Mouse (Mus musculus) heart, embryonic 15.5 days (tissue): Measurements from ENCODE around the gene Olfr560. TPM values are rescaled to one million over a fixed set of nuclear protein-coding genes. Genes with fewer than 3 reads are reported as not detected.

ENCODE experiments used
- ATAC-seq: fragments of 200-750 bp; cut with Nextera tagmentation; replicated peaks from 2 replicates; pipeline ENCODE4 v1.8.0; 2017; ENCODE audit warnings: low read depth, moderate TSS enrichment; ENCODE audit not compliant: insufficient number of reproducible peaks, insufficient read depth, low FRiP score
- H3K27ac ChIP-seq: fragments of 300-500 bp; sonication (generic); 2 replicates; pipeline ENCODE4 v1.5.1; 2015; ENCODE audit warnings: mild to moderate bottlenecking, inconsistent platforms
- H3K27me3 ChIP-seq: fragments of 300-500 bp; sonication (generic); 2 replicates; pipeline ENCODE4 v1.6.1; 2015; ENCODE audit warnings: inconsistent platforms
- H3K36me3 ChIP-seq: fragments of 300-500 bp; sonication (generic); 2 replicates; pipeline ENCODE4 v1.6.1; 2015; ENCODE audit warnings: mild to moderate bottlenecking, inconsistent platforms
- H3K4me1 ChIP-seq: fragments of 300-500 bp; sonication (generic); replicated peaks from 2 replicates; pipeline ENCODE4 v1.6.1; 2015; ENCODE audit warnings: inconsistent platforms
- H3K4me2 ChIP-seq: fragments of 300-500 bp; sonication (generic); 2 replicates; pipeline ENCODE4 v1.6.1; 2015; ENCODE audit warnings: inconsistent platforms, mild to moderate bottlenecking, moderate library complexity
- H3K4me3 ChIP-seq: fragments of 300-500 bp; sonication (generic); 2 replicates; pipeline ENCODE4 v1.5.1; 2015; ENCODE audit warnings: mild to moderate bottlenecking, inconsistent platforms
- H3K9ac ChIP-seq: fragments of 300-500 bp; sonication (generic); 2 replicates; pipeline ENCODE4 v1.6.1; 2015; ENCODE audit warnings: mild to moderate bottlenecking, inconsistent platforms
- H3K9me3 ChIP-seq: fragments of 300-500 bp; sonication (generic); replicated peaks from 2 replicates; pipeline ENCODE4 v1.6.1; 2016; ENCODE audit warnings: inconsistent platforms
- WGBS: fragments of 180-500 bp; shearing (Covaris S2); methylation state at CpG from one replicate; pipeline ENCODE4 v1.1.7; 2015; ENCODE audit warnings: mixed read lengths; 5-methylcytosine and 5-hydroxymethylcytosine counted together
- polyA plus RNA-seq: library from polyadenylated mRNA; unstranded; fragments of >200 nt; fragmentation: Nextera tagmentation; extraction: Ambion mirVana; gene quantifications from 2 replicates; pipeline ENCODE4 v1.2.1, GENCODE M21; 2015

Gene Olfr560
- not detected in 2 replicates for polyA plus RNA-seq

- H3K4me3 ChIP-seq: no peak within 1 kb of the TSS
- 67% methylated on average over 4 of the region's 4 CpGs for WGBS
- H3K9ac ChIP-seq: no peak within 1 kb of the TSS
- H3K36me3 ChIP-seq: no peaks in the 10 kb centered on the region
- no peaks in the 10 kb centered on the region for H3K4me1 ChIP-seq
- H3K27ac ChIP-seq: no peak within 1 kb of the TSS
- ATAC-seq: no peak
- no peaks in the 10 kb centered on the region for H3K9me3 ChIP-seq
- no peak within 1 kb of the TSS for H3K4me2 ChIP-seq
- no peaks in the 10 kb centered on the region for H3K27me3 ChIP-seq
Measured at GRCm38 (mm10) chr7:102759266-102759665, at the start of gene Olfr560, which contains the start of gene Olfr78. Gene Olfr560 (minus strand): TSS chr7:102759366. Gene Olfr78 (minus strand): TSS chr7:102759471.

- Histone ChIP-seq H3K4me1 (no peaks in the 10 kb centered on the region), H3K36me3 (no peaks in the 10 kb centered on the region), H3K9ac (no peak within 1 kb of the TSS), H3K27ac (no peak within 1 kb of the TSS), H3K27me3 (no peaks in the 10 kb centered on the region), H3K9me3 (no peaks in the 10 kb centered on the region), H3K4me3 (no peak within 1 kb of the TSS), H3K4me2 (no peak within 1 kb of the TSS)
- ATAC-seq: no peak
Measured at GRCm38 (mm10) chr7:102803180-102803579, 44.0 kb upstream of the Olfr560 start, which contains the start of gene Olfr564. Gene Olfr564 (plus strand): TSS chr7:102803480.

- no peak for ATAC-seq
- 69% methylated on average over 2 of the region's 2 CpGs for WGBS
- Histone ChIP-seq H3K9ac (no peak within 1 kb of the TSS), H3K9me3 (no peaks in the 10 kb centered on the region), H3K4me1 (no peaks in the 10 kb centered on the region), H3K27me3 (no peaks in the 10 kb centered on the region), H3K27ac (no peak within 1 kb of the TSS), H3K36me3 (no peaks in the 10 kb centered on the region), H3K4me3 (no peak within 1 kb of the TSS), H3K4me2 (no peak within 1 kb of the TSS)
Measured at GRCm38 (mm10) chr7:102770921-102771320, 11.8 kb upstream of the Olfr560 start, which contains the start of gene Olfr561. Gene Olfr561 (plus strand): TSS chr7:102771221.

GRCm38 (mm10) chr7:102752086-102752485 lies 7.1 kb downstream of the Olfr560 start:
- no peak for ATAC-seq
- WGBS: 7% methylated on average over 1 of the region's 1 CpGs
- no peak overlapping the region for H3K27ac ChIP-seq
- H3K4me2 ChIP-seq: no peak overlapping the region
- H3K27me3 ChIP-seq: no peaks in the 10 kb centered on the region
- no peaks in the 10 kb centered on the region for H3K36me3 ChIP-seq
- no peaks in the 10 kb centered on the region for H3K9me3 ChIP-seq
- no peak overlapping the region for H3K9ac ChIP-seq
- H3K4me3 ChIP-seq: no peak overlapping the region
- H3K4me1 ChIP-seq: no peaks in the 10 kb centered on the region

- Histone ChIP-seq H3K4me1 (no peaks in the 10 kb centered on the region), H3K4me2 (no peak overlapping the region), H3K4me3 (no peak overlapping the region), H3K27ac (no peak overlapping the region), H3K9ac (no peak overlapping the region), H3K27me3 (no peaks in the 10 kb centered on the region), H3K36me3 (no peaks in the 10 kb centered on the region), H3K9me3 (no peaks in the 10 kb centered on the region)
- 32% methylated on average over 2 of the region's 2 CpGs for WGBS
- no peak for ATAC-seq
Measured at GRCm38 (mm10) chr7:102737705-102738104, 21.5 kb downstream of the Olfr560 start.

GRCm38 (mm10) chr7:102733793-102734192 lies 25.4 kb downstream of the Olfr560 start:
- Histone ChIP-seq H3K36me3 (no peaks in the 10 kb centered on the region), H3K9me3 (no peaks in the 10 kb centered on the region), H3K9ac (no peak overlapping the region), H3K4me1 (no peaks in the 10 kb centered on the region), H3K4me3 (no peak overlapping the region), H3K27me3 (no peaks in the 10 kb centered on the region), H3K4me2 (no peak overlapping the region), H3K27ac (no peak overlapping the region)
- 6% methylated on average over 1 of the region's 1 CpGs for WGBS
- no peak for ATAC-seq

GRCm38 (mm10) chr7:102727391-102727790 lies 31.8 kb downstream of the Olfr560 start, which contains the start of gene Olfr559:
Gene Olfr559 (minus strand): TSS chr7:102727491.
- no peak within 1 kb of the TSS for H3K4me2 ChIP-seq
- ATAC-seq: no peak
- no peak within 1 kb of the TSS for H3K4me3 ChIP-seq

GRCm38 (mm10) chr7:102718970-102719369 lies 40.2 kb downstream of the Olfr560 start, which contains the start of gene Olfr33:
Gene Olfr33 (minus strand): TSS chr7:102719070.
- no peak within 1 kb of the TSS for H3K9ac ChIP-seq
- ATAC-seq: no peak
- no peaks in the 10 kb centered on the region for H3K27me3 ChIP-seq
- no peak within 1 kb of the TSS for H3K4me3 ChIP-seq
- no peaks in the 10 kb centered on the region for H3K36me3 ChIP-seq
- H3K9me3 ChIP-seq: no peaks in the 10 kb centered on the region
- 26% methylated on average over 1 of the region's 1 CpGs for WGBS
- H3K4me2 ChIP-seq: no peak within 1 kb of the TSS
- no peak within 1 kb of the TSS for H3K27ac ChIP-seq
- H3K4me1 ChIP-seq: no peaks in the 10 kb centered on the region

More at GRCm38 (mm10) chr7:102727391-102727790, 31.8 kb downstream of the Olfr560 start, which contains the start of gene Olfr559:
- Histone ChIP-seq H3K36me3 (no peaks in the 10 kb centered on the region), H3K27me3 (no peaks in the 10 kb centered on the region), H3K27ac (no peak within 1 kb of the TSS), H3K4me1 (no peaks in the 10 kb centered on the region), H3K9ac (no peak within 1 kb of the TSS), H3K9me3 (no peaks in the 10 kb centered on the region)

- H3K36me3 ChIP-seq: no peaks in the 10 kb centered on the region
- H3K27me3 ChIP-seq: no peaks in the 10 kb centered on the region
- H3K9me3 ChIP-seq: no peaks in the 10 kb centered on the region
- no peak within 1 kb of the TSS for H3K27ac ChIP-seq
- no peak within 1 kb of the TSS for H3K4me3 ChIP-seq
- no peaks in the 10 kb centered on the region for H3K4me1 ChIP-seq
- no peak for ATAC-seq
- no peak within 1 kb of the TSS for H3K9ac ChIP-seq
- no peak within 1 kb of the TSS for H3K4me2 ChIP-seq
Measured at GRCm38 (mm10) chr7:102701915-102702314, 57.3 kb downstream of the Olfr560 start, which contains the start of gene Olfr558. Gene Olfr558 (plus strand): TSS chr7:102702215.

Other genes with a start within 250 kb of the Olfr560 start
- gene Olfr547, start 224.6 kb downstream of the Olfr560 start, polyA plus RNA-seq: not detected in 2 replicates
- gene Olfr548-ps1, start 218.5 kb downstream of the Olfr560 start, polyA plus RNA-seq: not detected in 2 replicates
- not detected in 2 replicates for gene Olfr549, start 209.5 kb downstream of the Olfr560 start, polyA plus RNA-seq
- 0.68 and 0.84 TPM in 2 replicates for gene Trim21, start 193.9 kb downstream of the Olfr560 start, polyA plus RNA-seq
- gene Olfr550, start 187.9 kb downstream of the Olfr560 start, polyA plus RNA-seq: not detected in 2 replicates
- not detected in 2 replicates for gene Olfr551, start 167.5 kb downstream of the Olfr560 start, polyA plus RNA-seq
- not detected in 2 replicates for gene Olfr552, start 161.6 kb downstream of the Olfr560 start, polyA plus RNA-seq
- gene Olfr553, start 141.1 kb downstream of the Olfr560 start, polyA plus RNA-seq: not detected in 2 replicates
- gene Olfr554, start 120.9 kb downstream of the Olfr560 start, polyA plus RNA-seq: not detected in 2 replicates
- not detected in 2 replicates for gene Olfr555, start 100.5 kb downstream of the Olfr560 start, polyA plus RNA-seq
- gene Olfr556, start 94.5 kb downstream of the Olfr560 start, polyA plus RNA-seq: not detected in 2 replicates
- 11.3 and 13.6 TPM in 2 replicates for gene Trim68, start 72.0 kb downstream of the Olfr560 start, polyA plus RNA-seq
- gene Olfr557, start 63.5 kb downstream of the Olfr560 start, polyA plus RNA-seq: not detected in 2 replicates
- 0.51 and 0.74 TPM in 2 replicates for gene Olfr558, start 57.2 kb downstream of the Olfr560 start, polyA plus RNA-seq
- not detected in 2 replicates for gene Olfr33, start 40.3 kb downstream of the Olfr560 start, polyA plus RNA-seq
- not detected in 2 replicates for gene Olfr559, start 31.9 kb downstream of the Olfr560 start, polyA plus RNA-seq
- gene Olfr78, start 105 bp upstream of the Olfr560 start, polyA plus RNA-seq: 0.15 and 0.33 TPM in 2 replicates
- gene Olfr561, start 11.9 kb upstream of the Olfr560 start, polyA plus RNA-seq: not detected in 2 replicates
- gene Olfr564, start 44.1 kb upstream of the Olfr560 start, polyA plus RNA-seq: not detected in 2 replicates
- not detected in 2 replicates for gene Olfr566, start 99.4 kb upstream of the Olfr560 start, polyA plus RNA-seq
- gene Olfr568, start 117.8 kb upstream of the Olfr560 start, polyA plus RNA-seq: not detected in 2 replicates
- not detected in 2 replicates for gene Olfr569, start 131.5 kb upstream of the Olfr560 start, polyA plus RNA-seq
- not detected in 2 replicates for gene Olfr570, start 135.2 kb upstream of the Olfr560 start, polyA plus RNA-seq
- gene Olfr571, start 158.2 kb upstream of the Olfr560 start, polyA plus RNA-seq: not detected in 2 replicates
- gene Olfr572, start 165.0 kb upstream of the Olfr560 start, polyA plus RNA-seq: not detected in 2 replicates
- not detected in 2 replicates for gene Olfr573-ps1, start 183.2 kb upstream of the Olfr560 start, polyA plus RNA-seq
- gene Olfr574, start 189.1 kb upstream of the Olfr560 start, polyA plus RNA-seq: not detected in 2 replicates
- not detected in 2 replicates for gene Olfr575, start 199.4 kb upstream of the Olfr560 start, polyA plus RNA-seq
- gene Olfr576, start 203.3 kb upstream of the Olfr560 start, polyA plus RNA-seq: not detected in 2 replicates
- not detected in 2 replicates for gene Olfr577, start 216.6 kb upstream of the Olfr560 start, polyA plus RNA-seq
- not detected in 2 replicates for gene Olfr578, start 230.0 kb upstream of the Olfr560 start, polyA plus RNA-seq